Mouse (Mus musculus): ENCODE measurements at regions not wholly inside any gene's neighbourhood (a gene's known extent, or its start where the extent isn't known, plus 50 kb on each side); places are given as distances from the start of the nearest gene placed in this dataset.

DNA sequence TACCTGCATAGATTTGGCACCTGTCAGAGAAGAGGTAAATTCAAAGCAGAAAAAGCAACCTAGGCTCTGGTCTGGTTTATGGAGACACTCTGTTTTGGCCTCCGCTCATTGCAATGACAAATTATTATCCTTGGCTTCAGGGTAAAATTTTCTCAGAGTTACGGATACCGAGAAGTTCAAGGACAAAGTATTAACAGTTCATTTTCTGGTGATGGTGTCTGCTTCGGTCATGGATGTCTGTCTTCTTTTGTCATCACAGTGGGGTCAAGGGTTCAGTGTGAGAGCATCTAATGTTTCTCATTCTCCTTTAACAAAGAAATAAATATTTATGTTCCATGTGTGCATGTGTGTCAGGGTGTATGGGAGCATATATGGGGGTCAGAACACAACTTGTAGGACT lies 1261.0 kb upstream of the A1bg start:
- TF ChIP-seq CHD2 (IDR thresholded peaks at IDR 0.05; ENCODE audit: low read depth, low read length) (no peak), ZNF384 (IDR thresholded peaks at IDR 0.05; ENCODE audit: low read depth, low read length) (no peak), ZC3H11A (IDR thresholded peaks at IDR 0.05; ENCODE audit: borderline replicate concordance, low read depth, low read length) (no peak), MAFK (IDR thresholded peaks at IDR 0.05; ENCODE audit: insufficient read depth, low read depth, low read length) (no peak), HCFC1 (IDR thresholded peaks at IDR 0.05; ENCODE audit: borderline replicate concordance, insufficient read depth, low read length) (no peak)

Data from ES-E14 (cell line).